12 mouse cellular contexts compared by ENCODE assay signal in genomic region chrX:143885765-143886164, GRCm38 (mm10). TPM values are rescaled to one million over a fixed set of nuclear protein-coding genes. Genes with fewer than 3 reads are reported as not detected.
DNase-seq lines count a peak whose midpoint lies in the region; ATAC-seq lines count a peak whose summit lies in the region.
"Had no signal": no experiment of that assay in that cellular context is flagged by ENCODE, and none has a peak within 500 bp of the region (broad histone marks: within the 10 kb centered on the region; RNA-seq: fewer than 3 reads in every experiment).

No protein-coding gene starts in this region.

- WGBS in embryonic facial prominence, embryonic 11.5 days = 41% methylated on average over 4 of the region's 4 CpGs
- 33% methylated on average over 4 of the region's 4 CpGs for WGBS in embryonic facial prominence, embryonic 10.5 days
- WGBS in heart, embryonic 13.5 days = 21% methylated on average over 4 of the region's 4 CpGs

- H3K9ac ChIP-seq in embryonic facial prominence, embryonic 11.5 days (replicated peaks; ENCODE audit: low read length) = no peak overlapping the region
- no peak overlapping the region for H3K9ac ChIP-seq in heart, embryonic 13.5 days
- H3K9ac ChIP-seq: midbrain, embryonic 15.5 days had no signal

- no peak overlapping the region for H3K4me2 ChIP-seq in embryonic facial prominence, embryonic 11.5 days (ENCODE audit: low read depth, low read length)
- no peak overlapping the region for H3K4me2 ChIP-seq in heart, embryonic 13.5 days
- H3K4me2 ChIP-seq: midbrain, embryonic 15.5 days had no signal

- no peak for DNase-seq in embryonic facial prominence, embryonic 11.5 days (ENCODE audit: low spot score)
- no peak for DNase-seq in embryonic facial prominence, embryonic 10.5 days (ENCODE audit: low spot score)
- DNase-seq in Muller cell, postnatal 12 days (ENCODE audit: inconsistent ontology term) = peak; percentile 17
- DNase-seq in kidney, postnatal 25 days = peak; percentile 29 to 51
- no peak for DNase-seq in layer of hippocampus, adult 9-11 months
- no peak for DNase-seq in layer of hippocampus, postnatal 25 days (ENCODE audit: extremely low spot score in 1 of 2, low spot score in 1 of 2)
- DNase-seq in left cerebral cortex, adult 18-20 months (ENCODE audit: low spot score in 2 of 2) = no peak
- DNase-seq: cerebellum, postnatal 14 days; gastrocnemius, postnatal 10 days had no signal

- no peak overlapping the region for H3K27ac ChIP-seq in embryonic facial prominence, embryonic 11.5 days (replicated peaks; ENCODE audit: low read depth, low read length)
- H3K27ac ChIP-seq in embryonic facial prominence, embryonic 10.5 days (replicated peaks) = no peak overlapping the region
- peak overlapping the region; percentile 24 for H3K27ac ChIP-seq in heart, embryonic 13.5 days (replicated peaks)
- H3K27ac ChIP-seq: midbrain, embryonic 15.5 days had no signal

- 0 out of 2 replicates have a peak, but pooled peaks have one; percentile 18 for ATAC-seq in embryonic facial prominence, embryonic 11.5 days (replicated peaks; ENCODE audit: insufficient number of reproducible peaks, low FRiP score, low TSS enrichment, low read depth)
- no peak; the same call in 1 of the 2 replicates for ATAC-seq in heart, embryonic 13.5 days (ENCODE audit: extremely low read depth, insufficient number of reproducible peaks, low FRiP score, low TSS enrichment)
- ATAC-seq: midbrain, embryonic 15.5 days had no signal

- no peaks in the 10 kb centered on the region for H3K9me3 ChIP-seq in embryonic facial prominence, embryonic 11.5 days (replicated peaks; ENCODE audit: control insufficient read depth, low read length)
- H3K9me3 ChIP-seq in embryonic facial prominence, embryonic 10.5 days = no peaks in the 10 kb centered on the region
- no peaks in the 10 kb centered on the region for H3K9me3 ChIP-seq in heart, embryonic 13.5 days
- H3K9me3 ChIP-seq: midbrain, embryonic 15.5 days had no signal

- no peaks in the 10 kb centered on the region for H3K4me1 ChIP-seq in embryonic facial prominence, embryonic 11.5 days (ENCODE audit: control insufficient read depth, insufficient read depth, low read length)
- peaks cover 7% of the 10 kb centered on the region; the same call in 1 of the 2 replicates for H3K4me1 ChIP-seq in embryonic facial prominence, embryonic 10.5 days
- H3K4me1 ChIP-seq in heart, embryonic 13.5 days = peaks cover 28% of the 10 kb centered on the region

- H3K4me3 ChIP-seq in embryonic facial prominence, embryonic 11.5 days (ENCODE audit: low read depth, low read length) = no peak overlapping the region
- H3K4me3 ChIP-seq in embryonic facial prominence, embryonic 10.5 days = no peak overlapping the region
- H3K4me3 ChIP-seq in heart, embryonic 13.5 days = no peak overlapping the region
- H3K4me3 ChIP-seq: midbrain, embryonic 15.5 days had no signal

- H3K27me3 ChIP-seq in embryonic facial prominence, embryonic 11.5 days (ENCODE audit: control insufficient read depth, insufficient read depth, low read length) = no peaks in the 10 kb centered on the region
- H3K27me3 ChIP-seq in embryonic facial prominence, embryonic 10.5 days (replicated peaks; ENCODE audit: low read depth, poor library complexity, severe bottlenecking) = peaks cover 58% of the 10 kb centered on the region
- H3K27me3 ChIP-seq in heart, embryonic 13.5 days (replicated peaks) = no peaks in the 10 kb centered on the region
- H3K27me3 ChIP-seq: midbrain, embryonic 15.5 days had no signal

- H3K36me3 ChIP-seq in embryonic facial prominence, embryonic 11.5 days (replicated peaks; ENCODE audit: control insufficient read depth, insufficient read depth, low read depth, low read length) = no peaks in the 10 kb centered on the region
- no peaks in the 10 kb centered on the region for H3K36me3 ChIP-seq in embryonic facial prominence, embryonic 10.5 days (replicated peaks)
- no peaks in the 10 kb centered on the region for H3K36me3 ChIP-seq in heart, embryonic 13.5 days
- H3K36me3 ChIP-seq: midbrain, embryonic 15.5 days had no signal

RNA-seq across cellular contexts. Expression of gene Dcx, which starts 47.3 kb away (rescaled TPM):
- polyA plus RNA-seq in embryonic facial prominence, embryonic 11.5 days (2014; fragmentation: Nextera tagmentation; extraction: Ambion mirVana) = 20.1 and 30.9 TPM in 2 replicates
- polyA plus RNA-seq in embryonic facial prominence, embryonic 10.5 days (2016; fragmentation: Nextera tagmentation; extraction: Ambion mirVana) = 14.1 and 17.1 TPM in 2 replicates
- polyA plus RNA-seq in heart, embryonic 13.5 days (2015; fragmentation: Nextera tagmentation; extraction: Ambion mirVana) = 0.84 and 0.99 TPM in 2 replicates
- 10 to 100 TPM; 21.5 to 24.7 TPM for total RNA-seq in layer of hippocampus, postnatal 25 days (2021)
- 10 to 100 TPM; 17.4 to 20.2 TPM for total RNA-seq in left cerebral cortex, adult 18-20 months (2021)
- total RNA-seq: neutrophil, adult 5-6 weeks had no signal

RNA-seq across cellular contexts. Expression of gene Capn6, which starts 58.6 kb away (rescaled TPM):
- polyA plus RNA-seq in embryonic facial prominence, embryonic 11.5 days (2014; fragmentation: Nextera tagmentation; extraction: Ambion mirVana) = 194 and 228 TPM in 2 replicates
- 122 and 128 TPM in 2 replicates for polyA plus RNA-seq in embryonic facial prominence, embryonic 10.5 days (2016; fragmentation: Nextera tagmentation; extraction: Ambion mirVana)
- polyA plus RNA-seq in heart, embryonic 13.5 days (2015; fragmentation: Nextera tagmentation; extraction: Ambion mirVana) = 152 and 159 TPM in 2 replicates
- total RNA-seq in layer of hippocampus, postnatal 25 days (2021) = under 1 TPM; 0.39 to 0.40 TPM
- total RNA-seq in left cerebral cortex, adult 18-20 months (2021) = 1 to 10 TPM; 1.2 to 1.4 TPM
- total RNA-seq: neutrophil, adult 5-6 weeks had no signal

Comparison
In these comparisons a context has a peak if more than half of its experiments do, and no peak if none do; other contexts are left out.
1. DNase-seq: peak in Muller cell, postnatal 12 days (single experiment) and kidney, postnatal 25 days (2 of 2); none in embryonic facial prominence, embryonic 11.5 days (single experiment), embryonic facial prominence, embryonic 10.5 days (single experiment), layer of hippocampus, adult 9-11 months (single experiment), layer of hippocampus, postnatal 25 days (0 of 2) and left cerebral cortex, adult 18-20 months (0 of 2).